Mouse (Mus musculus) heart, postnatal 0 days (tissue): Measurements from ENCODE around the gene Eddm3b. TPM values are rescaled to one million over a fixed set of nuclear protein-coding genes. Genes with fewer than 3 reads are reported as not detected.

Experiments
- ATAC-seq: fragments of 200-750 bp; cut with Nextera tagmentation; 2 replicates; pipeline ENCODE4 v1.8.0; 2017; ENCODE audit warnings: low read depth, moderate number of reproducible peaks, moderate library complexity; ENCODE audit not compliant: insufficient read depth
- DNase-seq: peaks from one replicate; pipeline ENCODE4 v3.0.0-alpha.2; 2016; ENCODE audit warnings: low spot score
- H3K27ac ChIP-seq: fragments of 300-500 bp; sonication (generic); 2 replicates; pipeline ENCODE4 v1.5.1; 2014; ENCODE audit warnings: low read depth, mild to moderate bottlenecking
- H3K27me3 ChIP-seq: fragments of 300-500 bp; sonication (generic); 2 replicates; pipeline ENCODE4 v1.6.1; 2014; ENCODE audit warnings: low read length, mixed read lengths; ENCODE audit not compliant: control insufficient read depth, insufficient read depth
- H3K36me3 ChIP-seq: fragments of 300-500 bp; sonication (generic); replicated peaks from 2 replicates; pipeline ENCODE4 v1.6.1; 2014; ENCODE audit warnings: low read length, mixed read lengths; ENCODE audit not compliant: control insufficient read depth, insufficient read depth
- H3K4me1 ChIP-seq: fragments of 300-500 bp; sonication (generic); 2 replicates; pipeline ENCODE4 v1.6.1; 2014; ENCODE audit warnings: antibody characterized with exemption; ENCODE audit not compliant: control insufficient read depth, insufficient read depth
- H3K4me2 ChIP-seq: fragments of 300-500 bp; sonication (generic); 2 replicates; pipeline ENCODE4 v1.6.1; 2014; ENCODE audit warnings: low read depth, mild to moderate bottlenecking, low read length, moderate library complexity
- H3K4me3 ChIP-seq: fragments of 300-500 bp; sonication (generic); 2 replicates; pipeline ENCODE4 v1.5.1; 2014; ENCODE audit warnings: low read depth, low read length
- H3K9ac ChIP-seq: fragments of 300-500 bp; sonication (generic); replicated peaks from 2 replicates; pipeline ENCODE4 v1.6.1; 2014; ENCODE audit warnings: low read depth, low read length, mixed read lengths
- H3K9me3 ChIP-seq: fragments of 300-500 bp; sonication (generic); replicated peaks from 2 replicates; pipeline ENCODE4 v1.6.1; 2016; ENCODE audit warnings: low read length; ENCODE audit not compliant: control insufficient read depth
- CTCF ChIP-seq: IDR thresholded peaks from 2 replicates; pipeline ENCODE4 v1.5.1; 2016; ENCODE audit warnings: antibody characterized with exemption, control low read depth, low read depth
- EP300 ChIP-seq: IDR thresholded peaks from 2 replicates; pipeline ENCODE4 v1.6.1; 2016; ENCODE audit warnings: antibody characterized with exemption, low read depth
- WGBS: fragments of 180-500 bp; shearing (Covaris S2); extraction: QIAGEN DNeasy Blood & Tissue Kit; methylation state at CpG from one replicate; pipeline ENCODE4 v1.1.7; 2014; 5-methylcytosine and 5-hydroxymethylcytosine counted together
- polyA plus RNA-seq: library from polyadenylated mRNA; unstranded; fragments of >200 nt; fragmentation: Nextera tagmentation; extraction: Ambion mirVana; gene quantifications from 2 replicates; pipeline ENCODE4 v1.2.1, GENCODE M21; 2015
- total RNA-seq: library from RNA; depleted of rRNA; stranded (reverse); fragments of >200 nt; gene quantifications from 2 replicates; pipeline ENCODE4 v1.2.3, GENCODE M21; 2014; ENCODE audit warnings: low replicate concordance

The Eddm3b gene
- total and polyA plus RNA-seq, 2 experiments from 2014 or later: not detected

GRCm38 (mm10) chr14:51145521-51145920 is 31.3 kb downstream of the Eddm3b start:
- H3K36me3 ChIP-seq: no peaks in the 10 kb centered on the region
- H3K9ac ChIP-seq: no peak overlapping the region
- no peak for DNase-seq
- H3K27me3 ChIP-seq: no peaks in the 10 kb centered on the region
- TF ChIP-seq EP300: no peak
- TF ChIP-seq CTCF: no peak
- no peak for ATAC-seq
- no peak overlapping the region for H3K4me2 ChIP-seq
- no peaks in the 10 kb centered on the region for H3K9me3 ChIP-seq
- H3K27ac ChIP-seq: no peak overlapping the region
- H3K4me1 ChIP-seq: peaks cover 13% of the 10 kb centered on the region
- no peak overlapping the region for H3K4me3 ChIP-seq
- 74% methylated on average over 6 of the region's 6 CpGs for WGBS

- peaks cover 13% of the 10 kb centered on the region for H3K4me1 ChIP-seq
- H3K27ac ChIP-seq: no peak within 1 kb of the TSS
- TF ChIP-seq CTCF: no peak
- no peak for TF ChIP-seq EP300
- ATAC-seq (no peak), DNase-seq (no peak)
- no peak within 1 kb of the TSS for H3K9ac ChIP-seq
- no peaks in the 10 kb centered on the region for H3K9me3 ChIP-seq
- no peaks in the 10 kb centered on the region for H3K36me3 ChIP-seq
- no peaks in the 10 kb centered on the region for H3K27me3 ChIP-seq
- no peak within 1 kb of the TSS for H3K4me3 ChIP-seq
- H3K4me2 ChIP-seq: no peak within 1 kb of the TSS
- whole genome bisulfite sequencing: 52% methylated on average over 2 of the region's 2 CpGs
Measured at GRCm38 (mm10) chr14:51146685-51147084, 32.5 kb downstream of the Eddm3b start, which contains the start of gene Rnase1. TSS of gene Rnase1 (minus strand) at chr14:51146785.

- Histone ChIP-seq H3K4me1 (peaks cover 13% of the 10 kb centered on the region), H3K27me3 (no peaks in the 10 kb centered on the region), H3K36me3 (no peaks in the 10 kb centered on the region), H3K9me3 (no peaks in the 10 kb centered on the region), H3K4me2 (no peak overlapping the region), H3K9ac (no peak overlapping the region), H3K27ac (no peak overlapping the region), H3K4me3 (no peak overlapping the region)
- ATAC-seq (no peak), DNase-seq (no peak)
- WGBS: 43% methylated on average over 3 of the region's 3 CpGs
- TF ChIP-seq EP300 (no peak), CTCF (no peak)
Measured at GRCm38 (mm10) chr14:51148006-51148405, 33.8 kb downstream of the Eddm3b start.

GRCm38 (mm10) chr14:51149164-51149563 is 34.9 kb downstream of the Eddm3b start:
- no peak for ATAC-seq
- H3K27me3 ChIP-seq: no peaks in the 10 kb centered on the region
- 74% methylated on average over 5 of the region's 5 CpGs for WGBS
- no peaks in the 10 kb centered on the region for H3K9me3 ChIP-seq
- no peak overlapping the region for H3K4me2 ChIP-seq
- no peak overlapping the region for H3K9ac ChIP-seq
- peaks cover 7% of the 10 kb centered on the region; the same call in 1 of the 2 replicates for H3K4me1 ChIP-seq
- DNase-seq: no peak
- TF ChIP-seq EP300 (no peak), CTCF (no peak)
- no peak overlapping the region for H3K27ac ChIP-seq
- H3K4me3 ChIP-seq: no peak overlapping the region
- H3K36me3 ChIP-seq: no peaks in the 10 kb centered on the region

- Histone ChIP-seq H3K36me3 (no peaks in the 10 kb centered on the region), H3K4me2 (no peak overlapping the region), H3K4me3 (no peak overlapping the region), H3K27ac (no peak overlapping the region), H3K9me3 (no peaks in the 10 kb centered on the region), H3K9ac (no peak overlapping the region), H3K4me1 (peaks cover 7% of the 10 kb centered on the region; the same call in 1 of the 2 replicates), H3K27me3 (no peaks in the 10 kb centered on the region)
- ATAC-seq (no peak), DNase-seq (no peak)
- TF ChIP-seq EP300 (no peak), CTCF (no peak)
- WGBS: 72% methylated on average over 3 of the region's 3 CpGs
Measured at GRCm38 (mm10) chr14:51150206-51150831, 36.1 kb downstream of the Eddm3b start.

- 37% methylated on average over 5 of the region's 5 CpGs for whole genome bisulfite sequencing
Measured at GRCm38 (mm10) chr14:51152249-51152870, 38.1 kb downstream of the Eddm3b start.

More at GRCm38 (mm10) chr14:51152249-51152870, 38.1 kb downstream of the Eddm3b start:
- Histone ChIP-seq H3K4me1 (no peaks in the 10 kb centered on the region), H3K4me3 (no peak overlapping the region), H3K27me3 (no peaks in the 10 kb centered on the region), H3K27ac (no peak overlapping the region), H3K36me3 (no peaks in the 10 kb centered on the region), H3K9ac (no peak overlapping the region), H3K4me2 (no peak overlapping the region), H3K9me3 (no peaks in the 10 kb centered on the region)
- DNase-seq: no peak
- ATAC-seq: no peak
- no peak for TF ChIP-seq CTCF
- TF ChIP-seq EP300: no peak
